Mouse (Mus musculus) midbrain, embryonic 15.5 days (tissue): Measurements from ENCODE around the gene Usp8. TPM values are rescaled to one million over a fixed set of nuclear protein-coding genes. Genes with fewer than 3 reads are reported as not detected.

Source experiments
- ATAC-seq: fragments of 200-750 bp; cut with Nextera tagmentation; replicated peaks from 2 replicates; pipeline ENCODE4 v1.8.0; 2017; ENCODE audit warnings: moderate TSS enrichment
- H3K27ac ChIP-seq: fragments of 300-500 bp; sonication (generic); 2 replicates; pipeline ENCODE4 v1.5.1; 2015; ENCODE audit warnings: mild to moderate bottlenecking, inconsistent platforms
- H3K27me3 ChIP-seq: fragments of 300-500 bp; sonication (generic); replicated peaks from 2 replicates; pipeline ENCODE4 v1.6.1; 2015; ENCODE audit warnings: inconsistent platforms
- H3K36me3 ChIP-seq: fragments of 300-500 bp; sonication (generic); replicated peaks from 2 replicates; pipeline ENCODE4 v1.6.1; 2015; ENCODE audit warnings: inconsistent platforms
- H3K4me1 ChIP-seq: fragments of 300-500 bp; sonication (generic); 2 replicates; pipeline ENCODE4 v1.6.1; 2015; ENCODE audit warnings: inconsistent platforms
- H3K4me2 ChIP-seq: fragments of 300-500 bp; sonication (generic); 2 replicates; pipeline ENCODE4 v1.6.1; 2015; ENCODE audit warnings: inconsistent platforms, mild to moderate bottlenecking, moderate library complexity
- H3K4me3 ChIP-seq: fragments of 300-500 bp; sonication (generic); 2 replicates; pipeline ENCODE4 v1.5.1; 2015; ENCODE audit warnings: mild to moderate bottlenecking, inconsistent platforms
- H3K9ac ChIP-seq: fragments of 300-500 bp; sonication (generic); 2 replicates; pipeline ENCODE4 v1.6.1; 2015; ENCODE audit warnings: mild to moderate bottlenecking, inconsistent platforms
- H3K9me3 ChIP-seq: fragments of 300-500 bp; sonication (generic); 2 replicates; pipeline ENCODE4 v1.6.1; 2016; ENCODE audit warnings: inconsistent platforms
- WGBS: fragments of 180-500 bp; shearing (Covaris S2); methylation state at CpG from one replicate; pipeline ENCODE4 v1.1.7; 2015; ENCODE audit warnings: mixed read lengths; 5-methylcytosine and 5-hydroxymethylcytosine counted together
- polyA plus RNA-seq: library from polyadenylated mRNA; unstranded; fragments of >200 nt; fragmentation: Nextera tagmentation; extraction: Ambion mirVana; gene quantifications from 2 replicates; pipeline ENCODE4 v1.2.1, GENCODE M21; 2015

The Usp8 gene
- polyA plus RNA-seq, 1 experiment from 2014 or later, result 28.1 TPM

DNA sequence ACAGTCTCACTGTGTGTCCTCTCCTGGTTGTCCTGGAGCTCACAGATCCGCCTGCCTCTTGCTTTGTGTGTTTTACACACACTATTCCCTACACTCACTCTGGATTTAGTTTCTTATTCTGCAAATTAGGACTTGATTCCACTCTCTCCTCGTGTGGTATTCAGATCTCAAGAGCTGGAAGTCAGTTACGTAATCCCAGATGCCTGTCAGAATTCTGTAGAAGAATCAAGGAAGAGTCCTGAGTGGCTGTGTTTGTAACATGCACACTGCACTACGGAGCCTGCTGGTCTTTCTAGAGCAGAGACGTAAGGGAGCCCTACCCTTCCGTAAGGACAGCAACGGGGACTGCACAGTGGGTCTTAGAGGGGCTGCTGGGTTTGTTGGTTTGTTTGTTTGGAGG lies 52.2 kb downstream of the Usp8 start:
- H3K9me3 ChIP-seq, result no peaks in the 10 kb centered on the region
- H3K27ac ChIP-seq, result no peak overlapping the region
- no peak overlapping the region for H3K4me3 ChIP-seq
- ATAC-seq, result no peak
- no peak overlapping the region for H3K4me2 ChIP-seq
- 95% methylated on average over 7 of the region's 7 CpGs for WGBS
- H3K27me3 ChIP-seq, result no peaks in the 10 kb centered on the region
- no peaks in the 10 kb centered on the region for H3K4me1 ChIP-seq
- no peak overlapping the region for H3K9ac ChIP-seq
- H3K36me3 ChIP-seq, result peaks cover 71% of the 10 kb centered on the region

DNA sequence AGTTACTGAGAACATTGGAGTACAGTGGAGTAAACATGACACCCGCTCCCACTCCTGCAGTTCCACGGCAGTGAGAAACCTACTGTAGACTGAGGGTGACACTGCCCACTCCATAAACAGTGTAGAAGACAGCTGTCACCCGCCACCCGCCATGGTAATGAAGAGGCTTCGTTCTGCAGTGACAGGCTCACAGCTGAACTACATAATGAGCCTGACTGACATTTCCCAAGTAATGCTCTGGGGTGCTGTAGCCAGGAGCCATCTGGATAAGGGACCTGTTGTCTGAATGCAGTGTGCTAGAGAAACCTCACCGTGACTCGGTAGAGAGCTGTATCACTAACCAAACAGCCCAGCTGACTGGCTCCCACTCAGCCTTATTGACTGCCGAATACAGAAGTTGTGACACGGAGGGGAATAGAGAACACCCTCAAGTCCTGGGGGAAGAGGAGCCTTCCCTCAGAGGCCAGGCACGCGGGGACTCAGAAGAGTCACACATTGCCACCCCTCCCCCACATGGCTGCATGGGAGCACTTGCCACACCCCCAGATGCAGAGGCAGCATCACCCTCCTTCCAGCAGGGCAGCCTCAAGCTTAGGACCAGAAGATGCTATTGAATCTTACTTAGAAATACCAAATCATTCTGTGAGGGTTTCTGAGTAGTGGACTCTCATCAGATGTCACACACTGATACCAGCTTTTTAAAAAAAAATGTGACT lies 58.9 kb downstream of the Usp8 start:
- Histone ChIP-seq H3K4me2 (0 out of 2 replicates have a peak overlapping the region, but pooled peaks have one; percentile 4), H3K9ac (no peak overlapping the region), H3K27me3 (no peaks in the 10 kb centered on the region), H3K36me3 (peaks cover 15% of the 10 kb centered on the region), H3K4me3 (no peak overlapping the region), H3K27ac (no peak overlapping the region), H3K9me3 (no peaks in the 10 kb centered on the region), H3K4me1 (no peaks in the 10 kb centered on the region)
- ATAC-seq, result peak; percentile 66
- 40% methylated on average over 11 of the region's 11 CpGs for WGBS

DNA sequence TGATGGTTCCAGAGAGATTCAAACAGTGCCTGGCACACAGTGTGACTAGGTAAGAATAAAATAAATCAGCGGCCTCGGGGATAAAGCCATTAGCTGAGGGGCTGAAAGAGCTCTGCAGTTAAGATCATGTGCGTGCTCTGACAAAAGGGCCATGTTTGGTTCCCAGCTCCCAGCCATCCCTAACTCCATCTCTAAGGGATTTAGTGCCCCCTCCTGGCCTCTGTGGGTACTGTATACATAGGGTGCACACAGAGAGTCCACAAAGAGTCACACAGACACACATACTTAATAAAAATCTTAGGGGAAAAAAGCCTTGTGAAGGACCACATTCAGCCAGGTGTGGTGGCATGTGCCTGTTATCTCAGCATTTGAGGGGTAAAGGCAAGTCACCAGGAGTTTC lies 60.5 kb downstream of the Usp8 start:
- 98% methylated on average over 3 of the region's 3 CpGs for WGBS
- H3K27me3 ChIP-seq, result no peaks in the 10 kb centered on the region
- no peak overlapping the region for H3K9ac ChIP-seq
- H3K36me3 ChIP-seq, result peaks cover 1% of the 10 kb centered on the region; the same call in 1 of the 2 replicates
- H3K9me3 ChIP-seq, result no peaks in the 10 kb centered on the region
- H3K4me2 ChIP-seq, result no peak overlapping the region
- no peaks in the 10 kb centered on the region for H3K4me1 ChIP-seq
- no peak overlapping the region for H3K4me3 ChIP-seq
- ATAC-seq, result no peak
- H3K27ac ChIP-seq, result no peak overlapping the region

GRCm38 (mm10) chr2:126768194-126768593 lies 61.1 kb downstream of the Usp8 start:
- Histone ChIP-seq H3K9me3 (no peaks in the 10 kb centered on the region), H3K36me3 (no peaks in the 10 kb centered on the region), H3K27ac (no peak overlapping the region), H3K4me2 (no peak overlapping the region), H3K27me3 (no peaks in the 10 kb centered on the region), H3K4me3 (no peak overlapping the region), H3K9ac (no peak overlapping the region), H3K4me1 (no peaks in the 10 kb centered on the region)
- no peak for ATAC-seq
- WGBS, result 76% methylated on average over 4 of the region's 4 CpGs

DNA sequence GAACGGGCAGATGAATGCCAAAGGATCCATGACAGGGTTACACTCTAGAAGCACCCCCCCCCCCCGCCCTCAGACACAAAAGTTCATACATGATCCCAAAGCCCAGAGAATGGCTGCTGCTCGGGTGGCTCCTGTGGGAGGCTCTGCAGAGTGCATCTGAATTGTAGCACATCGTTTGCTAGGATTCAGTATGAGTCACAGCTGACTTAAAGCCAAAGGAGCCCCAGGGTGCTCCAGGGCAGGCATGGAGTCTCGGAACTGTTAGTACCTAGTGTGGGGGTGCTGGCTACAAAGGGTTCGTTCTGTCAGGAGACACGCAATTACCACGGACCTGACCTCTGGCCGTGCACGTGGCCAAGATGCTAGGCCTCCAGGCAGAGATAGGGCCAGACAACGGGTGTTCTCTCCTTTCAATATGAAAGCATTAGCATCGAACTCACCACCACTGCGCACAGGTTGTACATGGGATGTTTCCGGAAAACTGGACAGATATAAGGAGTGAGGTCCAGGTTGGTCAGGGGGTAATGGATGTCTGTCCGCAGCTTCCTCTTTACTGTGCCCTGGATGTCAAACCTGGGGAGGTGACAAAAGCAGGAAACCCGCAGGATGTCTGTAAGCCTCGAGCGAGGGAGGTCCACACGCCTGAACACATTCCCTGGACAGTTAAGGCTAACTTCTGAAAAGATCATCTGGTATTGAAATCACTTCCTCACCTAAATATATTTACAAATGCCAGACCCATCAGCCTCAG lies 62.5 kb downstream of the Usp8 start:
- no peak for ATAC-seq
- 76% methylated on average over 19 of the region's 19 CpGs for WGBS
- Histone ChIP-seq H3K4me2 (no peak overlapping the region), H3K36me3 (no peaks in the 10 kb centered on the region), H3K9ac (no peak overlapping the region), H3K4me3 (no peak overlapping the region), H3K27ac (no peak overlapping the region), H3K27me3 (no peaks in the 10 kb centered on the region), H3K4me1 (no peaks in the 10 kb centered on the region), H3K9me3 (no peaks in the 10 kb centered on the region)

DNA sequence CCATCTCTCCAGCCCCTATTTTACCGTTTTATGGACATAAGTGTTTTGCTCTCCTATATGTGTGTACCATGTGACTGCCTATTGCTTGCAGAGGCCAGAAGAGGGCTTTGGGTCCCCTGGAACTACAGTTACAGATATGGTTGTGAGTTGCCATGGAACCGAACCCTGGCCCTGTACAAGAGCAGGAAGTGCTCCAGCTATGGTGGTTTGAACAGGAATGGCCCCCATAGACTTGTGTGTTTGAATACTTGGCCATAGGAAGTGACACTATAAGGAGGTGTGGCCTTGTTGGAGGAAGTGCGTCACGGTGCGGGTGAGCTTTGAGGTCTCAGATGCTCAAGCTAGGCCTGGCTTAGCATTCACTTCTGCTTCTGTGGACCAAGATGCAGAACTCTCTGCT lies 65.1 kb downstream of the Usp8 start:
- no peaks in the 10 kb centered on the region for H3K4me1 ChIP-seq
- H3K36me3 ChIP-seq, result no peaks in the 10 kb centered on the region
- 93% methylated on average over 5 of the region's 5 CpGs for WGBS
- H3K4me2 ChIP-seq, result no peak overlapping the region
- no peak overlapping the region for H3K4me3 ChIP-seq
- H3K27ac ChIP-seq, result no peak overlapping the region
- ATAC-seq, result no peak
- no peaks in the 10 kb centered on the region for H3K27me3 ChIP-seq
- no peaks in the 10 kb centered on the region for H3K9me3 ChIP-seq
- no peak overlapping the region for H3K9ac ChIP-seq

DNA sequence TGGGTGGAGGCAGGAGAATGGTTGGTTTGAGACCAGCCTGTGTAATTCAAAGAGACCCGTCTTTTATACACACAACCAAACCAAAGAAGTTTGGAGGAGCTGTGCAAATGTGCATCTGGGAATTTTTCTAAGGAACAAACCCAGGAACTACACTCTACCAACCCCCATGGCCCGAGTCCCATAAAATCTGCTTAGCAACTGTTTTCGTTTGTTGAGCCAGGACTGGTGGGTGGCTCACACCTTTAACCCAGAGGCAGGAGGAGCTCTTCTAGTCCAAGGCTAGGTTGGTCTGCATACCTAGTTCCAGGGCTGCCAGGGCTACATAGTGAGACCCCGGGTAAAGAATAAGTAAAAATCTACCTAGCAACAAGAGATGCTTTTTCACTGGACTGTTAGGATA lies 68.8 kb downstream of the Usp8 start:
- Histone ChIP-seq H3K27me3 (no peaks in the 10 kb centered on the region), H3K4me2 (no peak overlapping the region), H3K9me3 (no peaks in the 10 kb centered on the region), H3K9ac (no peak overlapping the region), H3K36me3 (no peaks in the 10 kb centered on the region), H3K4me3 (no peak overlapping the region), H3K27ac (no peak overlapping the region), H3K4me1 (no peaks in the 10 kb centered on the region)
- no peak for ATAC-seq
- WGBS, result 80% methylated on average over 4 of the region's 4 CpGs

- Histone ChIP-seq H3K9ac (no peak overlapping the region), H3K4me2 (no peak overlapping the region), H3K4me1 (no peaks in the 10 kb centered on the region), H3K27me3 (no peaks in the 10 kb centered on the region), H3K4me3 (no peak overlapping the region), H3K36me3 (no peaks in the 10 kb centered on the region), H3K27ac (no peak overlapping the region), H3K9me3 (no peaks in the 10 kb centered on the region)
- ATAC-seq, result no peak
- 58% methylated on average over 1 of the region's 1 CpGs for WGBS
Measured at GRCm38 (mm10) chr2:126776416-126776815, 69.3 kb downstream of the Usp8 start.

GRCm38 (mm10) chr2:126778806-126779205 lies 71.7 kb downstream of the Usp8 start:
- no peak overlapping the region for H3K4me3 ChIP-seq
- no peaks in the 10 kb centered on the region for H3K27me3 ChIP-seq
- no peak overlapping the region for H3K9ac ChIP-seq
- ATAC-seq, result no peak
- no peak overlapping the region for H3K4me2 ChIP-seq
- WGBS, result 87% methylated on average over 4 of the region's 4 CpGs
- no peaks in the 10 kb centered on the region for H3K9me3 ChIP-seq
- H3K36me3 ChIP-seq, result no peaks in the 10 kb centered on the region
- no peak overlapping the region for H3K27ac ChIP-seq
- no peaks in the 10 kb centered on the region for H3K4me1 ChIP-seq

DNA sequence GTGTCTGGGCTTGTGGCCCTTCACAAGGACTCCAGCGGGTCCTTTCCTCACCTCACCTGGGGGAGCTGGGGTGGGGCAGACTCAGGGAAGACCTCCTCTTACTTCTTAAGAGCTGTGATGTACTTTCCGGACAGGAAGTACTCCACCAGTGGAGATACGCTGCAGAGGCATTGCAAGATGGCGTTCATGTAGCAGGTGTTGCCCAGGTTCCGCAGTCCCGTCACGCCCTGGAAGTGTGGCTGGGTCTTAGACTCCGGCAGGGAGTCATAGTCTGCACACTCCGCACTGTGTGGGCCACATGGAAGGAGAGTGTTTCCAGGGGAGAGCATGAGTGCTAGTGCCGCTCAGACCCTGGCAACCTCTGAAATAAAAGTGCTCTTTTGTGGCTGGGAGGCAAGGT lies 73.2 kb downstream of the Usp8 start:
- Histone ChIP-seq H3K4me3 (no peak overlapping the region), H3K4me2 (no peak overlapping the region), H3K4me1 (no peaks in the 10 kb centered on the region), H3K9me3 (no peaks in the 10 kb centered on the region), H3K27me3 (no peaks in the 10 kb centered on the region), H3K9ac (no peak overlapping the region), H3K27ac (no peak overlapping the region), H3K36me3 (no peaks in the 10 kb centered on the region)
- ATAC-seq, result no peak
- WGBS, result 91% methylated on average over 10 of the region's 10 CpGs

GRCm38 (mm10) chr2:126781478-126781877 lies 74.3 kb downstream of the Usp8 start:
- ATAC-seq, result no peak
- Histone ChIP-seq H3K27ac (no peak overlapping the region), H3K4me1 (no peaks in the 10 kb centered on the region), H3K9ac (no peak overlapping the region), H3K4me3 (no peak overlapping the region), H3K4me2 (no peak overlapping the region), H3K27me3 (no peaks in the 10 kb centered on the region), H3K9me3 (no peaks in the 10 kb centered on the region), H3K36me3 (no peaks in the 10 kb centered on the region)
- WGBS, result 96% methylated on average over 1 of the region's 1 CpGs

- H3K4me3 ChIP-seq, result no peak overlapping the region
- H3K27me3 ChIP-seq, result no peaks in the 10 kb centered on the region
- H3K9me3 ChIP-seq, result no peaks in the 10 kb centered on the region
- no peak overlapping the region for H3K27ac ChIP-seq
- H3K4me2 ChIP-seq, result no peak overlapping the region
- 83% methylated on average over 3 of the region's 3 CpGs for WGBS
- H3K4me1 ChIP-seq, result no peaks in the 10 kb centered on the region
- no peak for ATAC-seq
- H3K9ac ChIP-seq, result no peak overlapping the region
- no peaks in the 10 kb centered on the region for H3K36me3 ChIP-seq
Measured at GRCm38 (mm10) chr2:126782433-126782832, 75.3 kb downstream of the Usp8 start.

GRCm38 (mm10) chr2:126783370-126783769 lies 76.2 kb downstream of the Usp8 start, which contains the start of gene Usp50:
Gene Usp50 (minus strand): TSS chr2:126783470.
- Histone ChIP-seq H3K9me3 (no peaks in the 10 kb centered on the region), H3K4me1 (no peaks in the 10 kb centered on the region), H3K27me3 (no peaks in the 10 kb centered on the region), H3K36me3 (no peaks in the 10 kb centered on the region), H3K4me3 (no peak within 1 kb of the TSS), H3K27ac (no peak within 1 kb of the TSS), H3K4me2 (no peak within 1 kb of the TSS), H3K9ac (no peak within 1 kb of the TSS)
- WGBS, result 60% methylated on average over 4 of the region's 4 CpGs
- ATAC-seq, result no peak
